Mouse (Mus musculus): ENCODE data around the gene Pik3cd.
"Not testable (repeated sequence)": the region's sequence is repeated elsewhere in the genome, so short reads cannot be mapped to it uniquely, and the experiment has no call there.

Pik3cd gene

GRCm38 (mm10) chr4:149641956-149642355 is 60.4 kb downstream of the Pik3cd start:
- DNase-seq: no peak

- no peak for DNase-seq
Measured at GRCm38 (mm10) chr4:149641400-149641799, 61.0 kb downstream of the Pik3cd start.

DNA sequence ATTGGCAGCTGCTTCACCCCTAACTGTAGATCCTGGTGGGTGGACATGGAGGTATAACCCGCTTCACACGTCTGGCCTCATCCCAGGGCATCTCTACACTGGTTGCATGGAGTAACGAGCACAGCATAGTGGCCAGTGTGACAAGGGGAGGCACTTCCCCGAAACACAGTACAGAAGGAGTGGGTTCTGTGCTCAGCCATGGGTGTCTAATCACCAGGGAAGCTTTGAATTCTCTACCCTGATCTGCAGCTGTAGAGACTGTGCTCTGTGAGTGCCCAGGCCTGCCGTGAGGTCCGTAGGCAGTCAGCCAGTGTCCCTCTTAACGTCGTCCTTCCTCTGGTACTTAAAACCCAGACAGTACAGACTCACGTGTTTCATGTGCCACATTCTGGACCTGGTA is 61.5 kb downstream of the Pik3cd start:
- DNase-seq: no peak

GRCm38 (mm10) chr4:149637942-149638341 is 64.4 kb downstream of the Pik3cd start:
- no peak for DNase-seq

- no peak for DNase-seq
Measured at GRCm38 (mm10) chr4:149635915-149636415, 66.4 kb downstream of the Pik3cd start.

DNA sequence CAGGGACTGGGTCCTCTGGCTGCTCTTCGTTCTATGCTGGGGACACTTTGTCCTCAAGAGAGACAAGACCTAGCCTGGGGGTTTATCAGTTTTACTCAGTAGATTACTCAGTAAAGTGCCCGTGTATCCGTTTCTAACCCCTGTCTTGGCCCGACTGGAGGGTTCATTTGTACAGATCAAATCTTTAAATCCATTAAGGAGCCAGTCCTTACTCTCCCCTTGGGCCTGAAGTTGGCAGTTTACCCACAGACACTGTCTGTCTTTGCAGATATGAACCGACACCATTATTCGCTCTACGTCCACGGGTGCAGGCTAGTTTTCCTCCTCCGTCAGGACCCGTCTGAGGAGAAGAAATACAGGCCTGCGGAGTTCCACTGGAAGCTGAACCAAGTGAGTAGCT is 67.4 kb downstream of the Pik3cd start:
- DNase-seq: no peak

DNA sequence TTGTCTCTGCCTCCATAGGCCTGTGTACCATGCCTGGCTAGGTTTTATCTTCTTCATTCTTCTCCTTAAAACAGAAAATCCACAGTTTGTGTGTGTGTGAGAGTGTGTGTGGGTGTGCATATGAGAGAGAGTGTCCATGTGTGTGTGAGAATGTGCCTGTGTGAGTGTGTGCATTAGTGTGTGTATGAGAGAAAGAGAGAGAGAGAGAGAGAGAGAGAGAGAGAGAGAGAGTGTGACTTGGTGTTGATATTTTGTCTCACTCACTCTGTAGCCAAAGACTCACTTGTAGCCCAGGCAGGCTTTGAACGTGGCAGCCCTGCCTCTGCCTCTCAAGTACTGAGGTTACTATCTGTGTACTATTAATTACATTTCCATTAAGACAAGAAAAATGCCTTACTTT is 68.2 kb downstream of the Pik3cd start:
- no peak for DNase-seq

DNA sequence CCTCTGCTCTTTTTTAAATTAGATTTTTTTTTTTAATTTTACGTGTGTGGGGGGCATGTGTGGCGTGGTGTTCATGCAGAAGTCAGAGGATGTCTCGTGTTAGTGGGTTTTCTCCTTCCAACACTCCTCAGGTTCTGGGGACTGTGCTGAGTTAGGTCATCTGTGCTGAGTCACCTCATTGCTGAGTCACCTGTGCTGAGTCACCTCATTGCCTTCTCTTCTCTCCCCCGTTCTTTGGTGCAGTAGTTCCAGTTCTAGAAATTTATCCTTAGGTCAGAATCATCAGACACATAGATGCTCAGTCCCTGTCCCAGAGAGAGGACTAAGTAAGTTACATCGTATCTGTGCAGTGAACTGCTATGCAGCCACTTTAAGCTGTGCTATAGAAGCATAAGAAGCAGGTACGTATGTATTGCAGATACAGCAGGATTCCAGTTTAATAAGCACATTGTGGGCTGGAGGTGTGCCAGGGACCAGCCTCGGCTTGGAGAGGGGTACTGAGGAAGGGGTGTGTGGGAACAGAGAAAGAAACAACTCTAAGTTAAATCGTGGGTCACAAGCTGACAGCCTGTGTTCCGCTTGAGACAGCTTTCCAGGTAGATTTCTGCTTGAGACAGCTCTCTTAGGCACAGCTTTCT is 69.6 kb downstream of the Pik3cd start:
- DNase-seq: no peak

- DNase-seq: no peak
Measured at GRCm38 (mm10) chr4:149628810-149629209, 73.6 kb downstream of the Pik3cd start.

GRCm38 (mm10) chr4:149628372-149628771 is 74.0 kb downstream of the Pik3cd start:
- no peak for DNase-seq

- DNase-seq: no peak
Measured at GRCm38 (mm10) chr4:149626809-149627208, 75.6 kb downstream of the Pik3cd start.

GRCm38 (mm10) chr4:149623711-149624110 is 78.7 kb downstream of the Pik3cd start:
- no peak for DNase-seq

DNA sequence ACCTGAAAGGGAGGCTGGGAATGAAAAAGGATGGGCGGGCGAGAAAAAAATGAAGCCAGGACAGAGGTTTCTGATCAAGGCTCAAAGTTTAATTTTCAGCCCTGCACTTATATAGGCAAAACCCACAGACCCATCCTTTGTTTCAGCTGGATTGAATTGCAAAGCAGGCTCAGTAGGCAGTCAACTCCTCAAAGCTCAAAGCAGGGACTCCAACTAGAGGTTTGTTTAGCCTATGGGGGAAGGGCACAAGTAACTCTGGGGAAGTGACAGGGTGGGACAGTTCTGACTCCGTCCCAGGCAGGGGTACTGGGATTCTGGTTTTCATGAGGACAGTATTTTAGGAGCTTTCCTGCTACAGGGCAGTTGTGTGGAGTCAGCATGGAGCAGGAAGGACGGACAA is 81.1 kb downstream of the Pik3cd start:
- DNase-seq: no peak

DNA sequence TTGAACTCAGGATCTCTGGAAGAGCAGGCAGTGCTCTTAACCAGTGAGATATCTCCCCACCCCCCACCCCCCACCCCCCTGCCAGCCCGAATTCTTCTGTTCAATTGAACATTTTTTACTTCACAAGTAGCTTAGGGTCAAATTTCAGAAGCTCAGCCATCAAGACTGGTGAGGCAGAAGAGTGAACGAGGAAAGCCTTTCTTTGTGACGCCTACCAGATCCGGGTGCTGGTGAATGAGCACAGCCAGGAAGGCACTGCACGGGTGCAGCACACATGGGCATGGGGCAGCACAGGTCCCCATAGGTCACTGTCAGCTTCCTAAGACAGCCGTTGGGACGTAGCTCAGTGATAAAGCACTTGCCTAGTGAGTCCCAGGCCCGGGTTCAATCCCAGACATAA is 82.4 kb downstream of the Pik3cd start:
- DNase-seq: no peak

DNA sequence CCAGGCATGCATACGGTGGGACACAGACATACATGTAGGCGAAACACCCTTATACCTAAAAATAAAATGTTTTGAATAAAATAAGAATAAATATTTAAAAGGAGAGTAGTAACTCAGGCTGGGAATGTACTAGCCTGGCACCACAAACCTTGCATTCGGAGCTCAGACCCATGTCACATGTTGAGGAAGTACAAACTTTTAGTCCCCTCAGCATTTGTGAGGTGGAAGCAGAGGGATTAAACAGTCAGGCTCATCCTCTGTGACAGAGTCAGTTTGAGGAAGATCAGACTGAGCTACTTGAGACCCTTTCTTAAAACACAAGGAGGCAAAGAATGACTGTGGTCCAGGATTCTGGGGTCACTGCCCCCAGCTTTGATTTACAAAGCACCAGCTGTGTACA is 85.4 kb downstream of the Pik3cd start:
- not testable (repeated sequence) for DNase-seq

GRCm38 (mm10) chr4:149614869-149615268 is 87.5 kb downstream of the Pik3cd start:
- DNase-seq: no peak

DNA sequence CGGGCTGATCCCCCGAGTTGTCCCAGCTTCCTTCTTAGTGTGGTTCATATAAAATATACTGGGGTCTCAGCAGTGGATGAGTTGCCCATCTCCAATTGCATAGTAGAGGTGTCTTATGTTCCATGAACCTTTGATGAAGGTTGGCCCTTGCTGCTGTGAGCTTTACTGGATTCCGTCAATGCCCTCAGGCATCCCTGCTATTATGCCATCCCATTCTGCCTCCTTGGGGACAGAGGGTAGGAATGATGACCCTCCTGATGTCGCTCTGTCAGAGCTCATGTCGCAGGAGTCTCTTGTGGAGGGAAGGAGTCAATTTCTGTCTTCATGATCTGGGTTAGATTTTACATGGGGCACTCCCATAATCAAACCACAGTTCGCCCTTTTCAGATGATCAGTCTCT is 88.9 kb downstream of the Pik3cd start:
- not testable (repeated sequence) for DNase-seq

GRCm38 (mm10) chr4:149611376-149612044 is 90.9 kb downstream of the Pik3cd start:
- peak in 1 of 2 experiments; percentile 13 for DNase-seq

- no peak for DNase-seq
Measured at GRCm38 (mm10) chr4:149609256-149610025, 92.9 kb downstream of the Pik3cd start.

DNA sequence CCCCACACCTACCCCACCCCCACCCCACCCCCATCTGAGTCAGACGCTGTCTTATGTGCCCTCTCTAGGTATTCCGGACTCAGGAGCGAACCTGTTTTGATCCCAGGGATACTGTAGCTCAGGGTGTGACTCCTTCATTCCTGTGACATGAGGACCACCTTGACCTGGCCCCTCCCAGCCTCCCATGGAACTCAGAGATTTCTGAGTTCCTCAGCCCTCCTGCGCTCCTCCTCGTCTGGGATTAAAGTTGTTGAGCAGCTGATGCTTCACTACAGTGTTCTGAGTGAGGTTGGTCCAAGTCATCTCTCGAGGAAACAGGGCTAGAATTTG is 94.1 kb downstream of the Pik3cd start:
- DNase-seq: no peak

DNA sequence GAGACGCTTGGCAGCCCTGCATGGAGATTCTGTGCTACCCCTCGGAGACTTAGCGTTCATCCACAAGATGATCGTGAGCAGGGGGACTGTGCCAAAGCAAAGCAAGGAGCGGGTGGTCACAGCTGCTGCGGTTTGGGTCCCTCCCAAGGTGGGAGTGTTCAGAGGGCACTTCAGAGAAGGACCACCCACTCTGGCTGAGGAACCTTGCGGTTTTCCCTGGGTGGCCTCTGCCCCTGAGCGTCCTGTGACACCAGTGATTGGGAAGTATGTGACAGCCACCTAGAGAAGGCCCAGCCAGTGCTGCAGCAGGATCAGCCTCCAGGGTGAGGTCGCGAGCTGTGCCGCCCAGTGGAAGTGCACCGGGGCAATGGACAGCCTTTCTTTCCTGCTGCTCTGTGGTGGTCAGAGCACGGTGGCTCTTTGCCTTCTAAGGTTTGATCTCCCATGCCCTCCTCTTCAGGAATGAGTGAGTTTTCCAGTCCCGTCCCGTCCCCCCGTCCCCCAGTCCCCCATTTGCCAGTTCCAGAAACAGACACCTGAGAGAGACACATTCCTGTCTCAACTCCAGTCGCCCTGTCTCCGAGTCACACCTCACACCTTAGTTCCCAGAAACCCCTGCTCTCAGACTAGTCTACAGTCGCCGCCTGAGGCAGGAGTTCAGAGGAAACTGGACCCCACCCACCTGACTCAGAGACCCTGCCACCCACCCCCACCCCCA is 94.6 kb downstream of the Pik3cd start:
- no peak for DNase-seq

- DNase-seq: no peak
Measured at GRCm38 (mm10) chr4:149606766-149607358, 95.5 kb downstream of the Pik3cd start.

GRCm38 (mm10) chr4:149606056-149606455 is 96.3 kb downstream of the Pik3cd start:
- DNase-seq: no peak

Measured in thymus, adult 18-20 months (tissue).